Mouse (Mus musculus) kidney, adult 9 months (tissue): Measurements from ENCODE around the gene Mospd3.

ENCODE experiments used
- DNase-seq: peaks from one replicate; pipeline ENCODE4 v3.0.0; 2022

Gene Mospd3

DNA sequence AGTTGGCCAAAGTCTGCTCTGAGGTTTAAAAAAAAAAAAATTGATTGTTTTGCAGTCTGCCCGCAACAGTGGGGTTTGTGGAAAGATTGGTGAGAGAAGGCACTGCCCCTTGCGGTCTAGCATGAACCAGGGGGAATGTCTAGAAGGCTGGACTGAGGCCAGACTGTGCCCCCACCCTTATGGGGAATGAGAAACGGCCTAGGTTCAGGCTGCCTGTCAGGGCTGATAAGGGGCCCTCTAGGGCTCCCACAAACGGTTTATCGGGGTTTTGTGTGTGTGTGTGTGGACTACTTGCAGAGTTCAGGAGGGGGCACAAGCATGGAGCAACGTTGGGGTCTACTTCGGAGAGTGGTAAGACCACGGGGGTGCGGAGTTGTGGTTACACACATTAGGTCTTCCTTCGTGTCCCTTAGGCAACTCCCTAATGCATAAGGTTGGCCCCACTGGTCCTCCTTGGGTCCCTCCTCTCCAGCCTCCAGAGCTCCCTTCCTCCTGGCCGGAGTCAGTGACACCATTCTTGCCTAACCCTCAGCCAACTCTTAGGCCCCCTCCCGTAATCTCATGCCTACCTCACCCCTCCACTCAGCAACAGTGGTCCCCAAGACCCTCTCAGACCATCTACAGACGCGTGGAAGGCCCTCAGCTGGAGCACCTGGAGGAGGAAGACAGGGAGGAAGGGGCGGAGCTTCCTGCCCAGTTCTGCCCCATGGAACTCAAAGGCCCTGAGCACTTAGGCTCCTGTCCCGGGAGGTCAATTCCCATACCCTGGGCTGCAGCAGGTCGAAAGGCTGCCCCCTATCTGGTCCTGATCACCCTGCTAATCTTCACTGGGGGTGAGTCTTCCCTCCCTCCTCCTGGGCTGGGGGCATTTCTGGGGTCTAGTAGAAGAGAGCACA is 29.9 kb downstream of the Mospd3 start:
- no peak for DNase-seq

DNA sequence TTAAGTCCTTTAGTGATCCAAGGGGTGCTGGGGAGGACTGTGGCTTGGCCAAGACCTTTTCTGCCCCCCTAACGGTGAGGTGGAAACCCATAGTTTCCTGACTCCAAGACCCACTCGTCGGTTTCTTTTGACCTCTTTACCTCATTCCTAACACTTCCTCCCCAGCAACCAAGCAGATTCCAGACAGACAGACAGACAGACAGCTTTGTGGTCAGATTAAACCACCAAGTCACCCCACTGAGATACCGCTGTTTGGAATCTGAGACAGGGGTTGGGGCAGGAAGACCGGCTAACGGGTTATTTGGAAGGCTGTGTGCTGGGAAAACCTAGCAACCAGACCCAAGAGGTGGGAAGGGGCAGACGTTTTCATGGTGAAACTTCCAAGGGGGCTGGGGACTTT is 30.7 kb downstream of the Mospd3 start:
- no peak for DNase-seq

DNA sequence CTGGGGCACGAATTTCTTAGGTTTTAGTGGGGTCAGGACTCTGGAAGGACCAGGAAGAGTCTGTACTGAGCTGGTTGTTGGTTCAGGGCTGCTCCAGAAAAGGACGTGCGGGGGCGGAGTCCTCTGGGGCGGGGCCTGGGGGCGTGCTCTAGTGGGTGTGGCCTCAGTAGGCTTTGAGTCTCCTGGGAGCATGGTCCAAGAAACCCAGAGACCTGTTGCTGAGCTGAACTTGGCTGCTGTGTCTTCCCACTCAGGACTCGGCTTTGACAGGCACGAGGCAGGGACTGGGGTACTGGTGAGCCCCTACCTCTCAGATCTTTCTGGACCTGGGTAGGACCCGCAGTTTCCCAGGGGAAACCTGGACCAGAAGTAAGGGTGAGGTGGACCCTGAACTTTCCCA is 31.2 kb downstream of the Mospd3 start, which contains the start of gene Tfr2:
Tfr2 (plus strand) TSS at position 176 of the 400 bp plus-strand sequence.
- DNase-seq: peak; percentile 68

DNA sequence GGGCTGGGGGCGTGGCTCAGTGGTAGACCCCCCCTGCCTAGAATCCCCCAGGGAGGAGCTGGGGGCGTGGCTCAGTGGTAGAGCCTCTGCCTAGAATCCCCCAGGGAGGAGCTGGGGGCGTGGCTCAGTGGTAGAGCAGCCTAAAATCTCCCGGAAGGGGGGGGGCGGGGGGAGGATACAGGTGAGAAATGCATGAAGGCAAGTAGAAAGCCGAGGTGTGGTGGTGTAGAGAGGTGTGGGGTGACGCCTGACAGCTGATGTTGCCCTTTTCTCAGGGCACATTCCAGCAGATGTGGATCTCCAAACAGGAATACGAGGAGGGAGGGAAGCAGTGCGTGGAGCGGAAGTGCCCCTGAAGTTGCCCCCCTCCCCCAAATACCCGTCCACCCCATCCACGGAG is 31.8 kb downstream of the Mospd3 start:
- DNase-seq: no peak

- no peak for DNase-seq
These were observed 32.5 kb downstream of the Mospd3 start for GRCm38 (mm10) chr5:137568223-137568798.

GRCm38 (mm10) chr5:137566416-137566815 is 34.4 kb downstream of the Mospd3 start:
- DNase-seq: no peak

DNA sequence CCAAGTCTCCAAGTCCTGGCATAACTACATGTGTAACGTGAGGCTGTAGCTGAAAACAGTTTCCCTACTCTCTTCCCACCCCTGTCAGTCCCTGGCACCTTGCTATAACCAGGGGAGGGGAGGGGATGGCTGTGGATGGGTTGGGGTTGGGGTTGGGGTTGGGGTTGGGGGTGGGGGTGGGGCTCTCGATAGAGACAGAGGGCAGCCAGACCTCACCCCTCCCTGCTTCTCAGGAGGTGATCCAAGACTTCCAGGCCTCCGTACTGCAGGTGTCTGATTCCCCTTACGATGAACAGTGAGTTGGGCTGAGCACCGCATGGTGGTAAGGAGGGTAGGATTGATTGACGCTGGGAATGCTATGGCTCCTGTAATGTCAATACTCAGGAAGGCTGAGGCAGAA is 35.1 kb downstream of the Mospd3 start:
- DNase-seq: no peak

DNA sequence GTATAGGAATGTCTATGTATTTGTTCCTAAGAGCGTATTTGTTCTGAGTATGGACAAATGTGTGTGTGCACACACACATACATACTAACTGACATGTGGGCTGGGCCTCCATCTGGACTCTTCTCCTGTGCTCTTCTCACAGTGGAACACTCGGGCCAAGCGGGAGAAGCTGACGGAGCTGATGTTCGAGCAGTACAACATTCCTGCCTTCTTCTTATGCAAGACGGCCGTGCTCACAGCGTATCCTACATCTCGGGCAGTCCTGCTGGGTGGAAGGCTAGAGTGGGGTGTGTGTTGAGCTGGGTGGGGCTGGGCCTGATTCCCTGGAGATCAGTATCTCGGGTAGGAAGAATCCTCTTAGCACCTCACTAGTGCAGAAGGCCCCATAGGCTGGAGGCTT is 37.9 kb downstream of the Mospd3 start:
- no peak for DNase-seq

- DNase-seq: no peak
These were observed 39.3 kb downstream of the Mospd3 start for GRCm38 (mm10) chr5:137561556-137561955.

- DNase-seq: no peak
These were observed 47.0 kb downstream of the Mospd3 start for GRCm38 (mm10) chr5:137553898-137554297.

- peak; percentile 61 for DNase-seq
These were observed 47.4 kb downstream of the Mospd3 start, which contains the start of gene Actl6b for GRCm38 (mm10) chr5:137553411-137553837. Gene Actl6b, plus strand, starts transcription at chr5:137553517.

DNA sequence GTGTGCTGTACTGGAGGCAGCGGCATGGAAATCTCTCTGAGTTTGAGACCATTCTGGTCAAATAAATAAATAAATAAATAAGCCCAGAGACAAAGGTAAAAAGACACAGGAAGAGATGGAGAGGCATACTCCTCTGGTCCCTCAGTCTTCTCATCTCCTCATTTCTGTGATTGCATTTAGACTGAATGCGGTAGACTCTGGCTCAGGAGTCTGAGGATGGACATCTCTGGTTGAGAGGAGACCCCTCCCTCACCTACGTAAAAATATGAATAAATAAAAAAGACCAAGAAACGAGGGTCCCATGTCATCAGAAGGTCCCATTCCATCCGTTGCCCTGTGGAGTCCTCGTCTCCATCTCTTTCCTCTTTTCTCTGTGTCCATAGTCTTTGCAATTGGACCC is 47.9 kb downstream of the Mospd3 start:
- DNase-seq: no peak

- DNase-seq: no peak
These were observed 49.7 kb downstream of the Mospd3 start for GRCm38 (mm10) chr5:137551119-137551518.

- no peak for DNase-seq
These were observed 51.0 kb downstream of the Mospd3 start for GRCm38 (mm10) chr5:137549840-137550239.
